Mouse (Mus musculus) midbrain, embryonic 14.5 days (tissue): Measurements from ENCODE around the gene Mtus2. TPM values are rescaled to one million over a fixed set of nuclear protein-coding genes. Genes with fewer than 3 reads are reported as not detected.
A peak's percentile ranks its signal among the peaks of the same experiment; 100 is the strongest.

Source experiments
- ATAC-seq: fragments of 200-750 bp; cut with Nextera tagmentation; 2 replicates; pipeline ENCODE4 v1.8.0; 2017; ENCODE audit warnings: moderate number of reproducible peaks, moderate library complexity; ENCODE audit not compliant: low FRiP score, low TSS enrichment
- DNase-seq: peaks from one replicate; pipeline ENCODE4 v3.0.0-alpha.2; 2015
- H3K27ac ChIP-seq: fragments of 300-500 bp; sonication (generic); replicated peaks from 2 replicates; pipeline ENCODE4 v1.5.1; 2014; ENCODE audit warnings: mild to moderate bottlenecking, low read depth, low read length, moderate library complexity
- H3K27me3 ChIP-seq: fragments of 300-500 bp; sonication (generic); 2 replicates; pipeline ENCODE4 v1.6.1; 2014; ENCODE audit warnings: low read length, control low read depth, mixed read lengths; ENCODE audit not compliant: control insufficient read depth, insufficient read depth
- H3K36me3 ChIP-seq: fragments of 300-500 bp; sonication (generic); 2 replicates; pipeline ENCODE4 v1.6.1; 2014; ENCODE audit warnings: low read length, control low read depth; ENCODE audit not compliant: control insufficient read depth, insufficient read depth
- H3K4me1 ChIP-seq: fragments of 300-500 bp; sonication (generic); 2 replicates; pipeline ENCODE4 v1.6.1; 2014; ENCODE audit warnings: mild to moderate bottlenecking, antibody characterized with exemption, low read length, control low read depth; ENCODE audit not compliant: control insufficient read depth, insufficient read depth
- H3K4me2 ChIP-seq: fragments of 300-500 bp; sonication (generic); 2 replicates; pipeline ENCODE4 v1.6.1; 2014; ENCODE audit warnings: mild to moderate bottlenecking, low read length, moderate library complexity
- H3K4me3 ChIP-seq: fragments of 300-500 bp; sonication (generic); replicated peaks from 2 replicates; pipeline ENCODE4 v1.5.1; 2014; ENCODE audit warnings: low read depth, low read length
- H3K9ac ChIP-seq: fragments of 300-500 bp; sonication (generic); replicated peaks from 2 replicates; pipeline ENCODE4 v1.6.1; 2014; ENCODE audit warnings: mild to moderate bottlenecking, low read length, moderate library complexity
- H3K9me3 ChIP-seq: fragments of 300-500 bp; sonication (generic); 2 replicates; pipeline ENCODE4 v1.6.1; 2016; ENCODE audit warnings: low read length, control low read depth, mixed read lengths; ENCODE audit not compliant: control insufficient read depth
- WGBS: fragments of 180-500 bp; shearing (Covaris S2); extraction: QIAGEN DNeasy Blood & Tissue Kit; methylation state at CpG from one replicate; pipeline ENCODE4 v1.1.7; 2014; 5-methylcytosine and 5-hydroxymethylcytosine counted together
- polyA plus RNA-seq: library from polyadenylated mRNA; unstranded; fragments of >200 nt; fragmentation: Nextera tagmentation; extraction: Ambion mirVana; gene quantifications from 2 replicates; pipeline ENCODE4 v1.2.1, GENCODE M21; 2014

The Mtus2 gene
- polyA plus RNA-seq, 1 experiment from 2014 or later: 46.8 TPM

DNA sequence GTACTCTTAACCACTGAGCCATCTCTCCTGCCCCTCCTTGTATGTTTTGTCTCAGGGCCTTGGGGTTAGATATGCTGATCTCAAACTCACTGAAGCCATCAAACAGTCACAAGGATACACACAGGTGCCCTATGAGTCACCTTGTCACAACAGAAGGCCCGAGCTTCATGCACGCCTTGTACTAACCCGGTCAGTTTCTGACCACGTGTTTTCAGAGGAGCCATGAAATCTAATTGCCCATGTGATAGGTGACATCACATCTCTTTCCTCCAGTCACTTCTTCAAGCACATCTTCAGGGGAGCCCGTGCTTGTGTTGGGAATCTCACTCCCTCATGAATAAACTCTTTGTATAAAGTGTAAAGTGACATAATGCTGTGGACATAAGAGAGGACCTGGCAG, 32.5 kb upstream of the Mtus2 start:
- Histone ChIP-seq H3K9ac (no peak overlapping the region), H3K9me3 (no peaks in the 10 kb centered on the region), H3K4me1 (no peaks in the 10 kb centered on the region), H3K27me3 (no peaks in the 10 kb centered on the region), H3K4me3 (no peak overlapping the region), H3K4me2 (no peak overlapping the region), H3K36me3 (no peaks in the 10 kb centered on the region), H3K27ac (no peak overlapping the region)
- 83% methylated on average over 5 of the region's 5 CpGs for WGBS
- no peak for DNase-seq
- ATAC-seq: no peak

GRCm38 (mm10) chr5:147925935-147926604, 31.1 kb upstream of the Mtus2 start:
- no peak overlapping the region for H3K4me2 ChIP-seq
- ATAC-seq (no peak), DNase-seq (peak; percentile 35)
- H3K27ac ChIP-seq: no peak overlapping the region
- 72% methylated on average over 15 of the region's 15 CpGs for WGBS
- H3K36me3 ChIP-seq: no peaks in the 10 kb centered on the region
- H3K9me3 ChIP-seq: no peaks in the 10 kb centered on the region
- H3K4me3 ChIP-seq: no peak overlapping the region
- no peaks in the 10 kb centered on the region for H3K4me1 ChIP-seq
- H3K27me3 ChIP-seq: no peaks in the 10 kb centered on the region
- no peak overlapping the region for H3K9ac ChIP-seq

DNA sequence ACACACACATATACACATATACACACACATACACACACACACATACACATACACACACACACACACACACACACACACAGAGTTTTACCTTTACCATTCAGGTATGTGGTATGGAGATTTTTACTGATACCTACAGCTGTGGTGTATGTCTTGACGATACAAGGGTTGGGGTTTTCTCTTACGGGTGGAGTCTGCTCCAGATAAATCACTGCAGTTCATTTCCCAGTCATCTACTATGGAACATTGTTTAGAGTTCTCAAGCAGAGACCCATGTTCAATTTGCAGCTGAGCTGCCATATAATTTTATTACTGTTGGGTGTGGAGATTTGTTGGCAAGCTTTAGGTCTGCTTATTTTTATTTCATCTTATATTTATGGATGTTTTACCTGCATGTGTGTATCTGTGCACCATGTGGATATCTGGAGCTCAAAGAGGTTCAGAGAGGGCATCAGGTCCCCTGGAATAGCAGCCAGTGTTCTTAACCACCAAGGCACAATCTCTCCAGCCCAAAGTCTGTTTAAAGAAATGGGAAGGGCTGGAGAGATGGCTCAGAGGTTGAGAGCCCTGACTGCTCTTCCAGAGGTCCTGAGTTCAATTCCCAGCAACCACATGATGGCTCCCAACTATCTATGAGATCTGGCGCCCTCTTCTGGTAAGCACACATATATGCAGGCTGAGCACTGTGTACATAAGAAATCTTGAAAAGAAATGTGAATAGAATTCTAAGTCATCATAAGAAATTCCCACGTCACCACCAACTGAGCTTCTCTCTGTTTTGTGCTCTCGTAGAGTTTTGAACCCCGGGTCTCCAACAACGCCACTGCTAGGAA, 28.2 kb upstream of the Mtus2 start:
- Histone ChIP-seq H3K36me3 (no peaks in the 10 kb centered on the region), H3K9me3 (no peaks in the 10 kb centered on the region), H3K9ac (no peak overlapping the region), H3K4me1 (no peaks in the 10 kb centered on the region), H3K4me3 (no peak overlapping the region), H3K27ac (no peak overlapping the region), H3K4me2 (no peak overlapping the region), H3K27me3 (no peaks in the 10 kb centered on the region)
- ATAC-seq (no peak), DNase-seq (no peak)
- WGBS: 81% methylated on average over 7 of the region's 7 CpGs

DNA sequence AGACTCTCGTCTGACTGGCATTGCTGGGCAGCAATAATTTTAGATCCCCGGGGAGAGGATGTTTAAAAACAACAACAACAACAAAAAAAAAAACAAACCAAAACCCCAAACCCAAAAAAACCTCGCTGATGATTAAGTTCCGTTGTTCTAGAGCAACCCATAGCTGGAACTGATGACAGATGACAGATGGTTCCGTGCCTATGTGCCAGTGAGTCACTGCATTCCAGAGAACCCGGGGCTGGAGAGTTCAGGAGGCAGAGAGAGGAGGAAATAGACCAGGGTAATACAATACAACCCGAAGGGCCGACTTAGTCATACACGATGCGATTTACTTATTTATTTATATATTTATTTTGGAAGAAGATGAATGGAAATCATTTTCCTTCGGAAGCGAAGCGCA, 22.0 kb upstream of the Mtus2 start:
- Histone ChIP-seq H3K36me3 (no peaks in the 10 kb centered on the region), H3K9ac (no peak overlapping the region), H3K4me3 (no peak overlapping the region), H3K27ac (no peak overlapping the region), H3K9me3 (no peaks in the 10 kb centered on the region), H3K4me1 (no peaks in the 10 kb centered on the region), H3K4me2 (no peak overlapping the region), H3K27me3 (no peaks in the 10 kb centered on the region)
- 94% methylated on average over 13 of the region's 13 CpGs for WGBS
- DNase-seq (no peak), ATAC-seq (no peak)

DNA sequence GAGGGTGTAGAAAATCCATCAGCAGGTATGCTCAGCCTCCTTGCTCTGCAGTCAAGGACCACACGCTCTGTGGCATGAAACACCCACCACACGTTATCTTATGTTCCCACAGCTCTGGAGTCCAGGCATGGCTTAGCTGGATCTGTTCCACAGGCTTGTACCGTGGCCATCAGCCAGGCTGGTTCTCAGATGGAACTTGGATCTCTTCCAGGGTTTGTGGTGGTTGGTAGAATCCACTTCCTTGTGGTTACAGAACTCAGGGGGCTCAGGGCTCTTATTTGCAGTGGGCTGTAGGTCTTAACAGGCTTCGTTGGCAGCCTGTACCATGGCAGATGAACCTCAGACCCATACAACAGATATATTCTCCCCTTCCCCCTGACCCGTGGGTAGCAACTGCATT, 17.9 kb upstream of the Mtus2 start:
- DNase-seq (peak; percentile 40), ATAC-seq (no peak)
- H3K9me3 ChIP-seq: peaks cover 3% of the 10 kb centered on the region; the same call in 1 of the 2 replicates

GRCm38 (mm10) chr5:147945000-147945666, 12.0 kb upstream of the Mtus2 start:
- H3K36me3 ChIP-seq: no peaks in the 10 kb centered on the region
- WGBS: 38% methylated on average over 5 of the region's 5 CpGs
- DNase-seq (peak; percentile 82), ATAC-seq (no peak)
- H3K4me2 ChIP-seq: no peak overlapping the region
- H3K27ac ChIP-seq: no peak overlapping the region
- H3K4me1 ChIP-seq: no peaks in the 10 kb centered on the region
- H3K4me3 ChIP-seq: no peak overlapping the region
- H3K9ac ChIP-seq: no peak overlapping the region
- no peaks in the 10 kb centered on the region for H3K27me3 ChIP-seq
- peaks cover 3% of the 10 kb centered on the region; the same call in 1 of the 2 replicates for H3K9me3 ChIP-seq

More for the DNA sequence above, 17.9 kb upstream of the Mtus2 start:
- Histone ChIP-seq H3K36me3 (no peaks in the 10 kb centered on the region), H3K27me3 (no peaks in the 10 kb centered on the region), H3K27ac (no peak overlapping the region), H3K4me1 (no peaks in the 10 kb centered on the region), H3K9ac (no peak overlapping the region), H3K4me3 (no peak overlapping the region), H3K4me2 (no peak overlapping the region)
- 80% methylated on average over 5 of the region's 5 CpGs for WGBS

- Histone ChIP-seq H3K9me3 (no peaks in the 10 kb centered on the region), H3K9ac (no peak overlapping the region), H3K4me1 (no peaks in the 10 kb centered on the region), H3K27me3 (no peaks in the 10 kb centered on the region), H3K36me3 (no peaks in the 10 kb centered on the region), H3K27ac (peak overlapping the region; percentile 63), H3K4me3 (no peak overlapping the region), H3K4me2 (no peak overlapping the region)
- no peak for ATAC-seq
- peak; percentile 42 for DNase-seq
- WGBS: 47% methylated on average over 14 of the region's 14 CpGs
Measured at GRCm38 (mm10) chr5:147949881-147950280, 7.2 kb upstream of the Mtus2 start.

GRCm38 (mm10) chr5:147951751-147952150, 5.4 kb upstream of the Mtus2 start:
- H3K4me1 ChIP-seq: peaks cover 6% of the 10 kb centered on the region; the same call in 1 of the 2 replicates
- H3K27me3 ChIP-seq: peaks cover 3% of the 10 kb centered on the region; the same call in 1 of the 2 replicates
- H3K4me2 ChIP-seq: no peak overlapping the region
- no peak overlapping the region for H3K9ac ChIP-seq
- WGBS: 49% methylated on average over 2 of the region's 2 CpGs
- no peak for ATAC-seq
- no peaks in the 10 kb centered on the region for H3K36me3 ChIP-seq
- no peak overlapping the region for H3K4me3 ChIP-seq
- no peaks in the 10 kb centered on the region for H3K9me3 ChIP-seq
- no peak for DNase-seq
- H3K27ac ChIP-seq: no peak overlapping the region
